Mouse (Mus musculus) retina, postnatal 7 days (tissue): ENCODE measurements around the gene BC017158.

ENCODE experiments used
- DNase-seq: peaks from one replicate; pipeline ENCODE4 v3.0.0-alpha.2; 2012; ENCODE audit warnings: low read depth, low spot score

The BC017158 gene

DNA sequence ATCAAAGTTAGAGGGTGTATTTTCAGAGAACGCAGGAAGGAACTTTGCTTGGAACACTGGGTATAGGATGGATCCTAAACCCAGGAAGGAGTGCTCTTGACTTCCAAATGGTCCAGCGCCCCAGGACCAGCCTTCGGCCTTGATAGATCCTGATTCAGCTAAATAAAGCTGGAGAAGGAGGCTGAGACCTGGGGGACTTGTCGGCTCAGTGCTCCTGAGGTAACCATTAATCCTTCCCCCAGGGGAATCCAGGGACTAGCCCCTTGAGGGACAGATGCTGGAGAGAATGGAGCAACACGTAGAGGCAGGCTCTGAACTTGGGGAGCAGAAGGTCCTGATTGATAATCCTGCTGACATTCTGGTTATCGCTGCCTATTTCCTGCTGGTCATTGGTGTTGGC lies 32.6 kb downstream of the BC017158 start, which contains the start of gene Slc5a2:
TSS of gene Slc5a2 (plus strand) at position 247 of the 400 bp plus-strand sequence.
- no peak for DNase-seq

- no peak for DNase-seq
Observed at GRCm38 (mm10) chr7:128256783-128257334, 41.1 kb downstream of the BC017158 start.

DNA sequence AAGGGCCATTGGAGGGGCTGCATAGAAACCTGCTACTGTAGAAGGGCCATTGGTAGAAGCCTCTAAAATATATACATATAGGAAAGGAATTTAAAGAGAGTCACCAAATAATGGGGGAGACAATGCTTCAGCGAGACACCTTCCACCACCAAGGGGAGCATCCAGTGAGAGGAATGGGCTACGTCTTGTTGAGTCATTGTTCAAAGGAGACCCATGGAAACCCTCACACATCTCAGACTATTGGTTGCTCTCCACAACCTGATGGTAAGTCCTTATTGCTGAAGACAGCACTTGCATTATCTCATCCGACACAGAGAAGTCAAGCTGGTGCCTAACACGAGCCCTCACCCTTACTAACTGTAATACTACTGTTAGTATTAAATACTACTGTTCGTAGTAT lies 42.2 kb downstream of the BC017158 start:
- no peak for DNase-seq

DNA sequence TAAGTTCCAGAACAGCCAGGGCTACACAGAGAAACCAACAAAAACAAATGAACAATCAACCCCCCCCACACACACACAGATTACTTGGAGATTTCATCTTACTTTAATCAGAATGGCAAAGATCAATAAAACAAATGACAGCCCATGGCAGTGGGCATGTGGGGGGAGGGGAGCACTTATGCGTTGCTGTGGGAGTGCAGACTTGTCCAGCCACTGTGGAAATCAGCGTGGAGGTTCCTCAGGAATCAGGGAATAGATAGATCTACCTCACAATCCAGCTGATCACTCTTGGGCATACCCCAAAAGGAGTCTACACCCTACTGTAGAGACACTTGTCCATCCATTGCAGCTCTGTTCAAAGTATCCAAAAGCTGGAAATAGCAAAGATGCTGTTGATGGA lies 43.0 kb downstream of the BC017158 start:
- DNase-seq = no peak

GRCm38 (mm10) chr7:128252609-128253008 lies 45.4 kb downstream of the BC017158 start:
- no peak for DNase-seq

DNA sequence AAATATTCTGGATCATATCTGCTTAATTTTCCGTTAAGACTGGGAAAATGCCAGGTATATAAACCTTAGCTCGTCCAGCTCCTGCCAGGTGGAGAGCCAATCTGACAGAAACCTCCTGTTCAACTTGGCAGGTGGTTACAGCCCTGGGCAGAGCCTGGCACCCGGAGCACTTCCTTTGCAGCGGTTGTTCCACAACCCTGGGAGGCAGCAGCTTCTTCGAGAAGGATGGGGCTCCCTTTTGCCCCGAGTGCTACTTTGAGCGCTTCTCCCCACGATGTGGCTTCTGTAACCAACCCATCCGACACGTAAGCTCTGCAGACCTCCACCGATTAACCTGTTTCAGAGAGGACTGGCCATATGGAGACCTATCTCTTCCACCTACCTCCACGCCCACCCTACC lies 46.0 kb downstream of the BC017158 start:
- no peak for DNase-seq

- DNase-seq = no peak
Observed at GRCm38 (mm10) chr7:128249998-128250397, 48.0 kb downstream of the BC017158 start.

DNA sequence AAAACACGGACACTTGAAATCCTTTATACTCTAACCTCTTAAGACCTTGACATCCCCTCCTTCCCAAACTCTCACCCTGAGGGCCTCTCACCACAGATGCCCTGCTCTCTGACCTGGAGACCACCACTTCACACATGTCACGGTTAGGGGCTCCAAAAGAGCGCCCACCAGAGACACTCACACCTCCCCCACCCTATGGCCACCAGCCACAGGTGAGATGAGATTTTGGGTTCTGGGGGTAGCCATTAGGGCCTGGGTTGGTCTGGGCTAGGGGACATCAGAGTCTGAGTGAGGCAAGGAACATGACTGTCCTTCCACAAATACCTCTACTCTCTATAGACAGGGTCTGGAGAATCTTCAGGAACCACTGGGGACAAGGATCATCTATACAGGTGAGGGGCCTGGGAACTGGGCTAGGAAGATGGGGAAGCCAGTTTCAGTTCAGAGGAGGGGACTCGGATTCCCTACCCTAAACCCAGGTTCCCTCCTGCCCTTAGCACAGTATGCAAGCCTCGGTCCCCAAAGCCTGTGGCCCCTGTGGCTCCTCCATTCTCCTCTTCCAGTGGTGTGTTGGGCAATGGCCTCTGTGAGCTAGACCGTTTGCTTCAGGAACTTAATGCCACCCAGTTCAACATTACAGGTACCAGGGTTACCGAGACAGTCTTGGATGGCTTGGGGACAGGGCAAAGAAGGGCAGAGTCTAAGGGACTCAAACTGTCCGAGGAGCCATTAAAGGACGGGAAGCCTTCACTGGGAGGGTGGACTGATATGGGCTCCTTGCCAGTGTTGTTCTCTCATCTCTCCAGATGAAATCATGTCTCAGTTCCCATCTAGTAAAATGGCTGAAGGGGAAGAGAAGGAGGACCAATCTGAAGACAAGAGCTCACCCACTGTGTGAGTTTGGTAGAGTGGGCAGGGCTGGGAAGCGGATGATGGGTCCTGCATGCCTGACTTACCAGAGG lies 49.6 kb downstream of the BC017158 start:
- no peak for DNase-seq

GRCm38 (mm10) chr7:128247443-128247842 lies 50.5 kb downstream of the BC017158 start:
- peak; percentile 79 for DNase-seq

- DNase-seq = no peak
Observed at GRCm38 (mm10) chr7:128246496-128247391, 51.2 kb downstream of the BC017158 start, which contains the start of gene Tgfb1i1. Gene Tgfb1i1, plus strand, starts transcription at chr7:128246812.

DNA sequence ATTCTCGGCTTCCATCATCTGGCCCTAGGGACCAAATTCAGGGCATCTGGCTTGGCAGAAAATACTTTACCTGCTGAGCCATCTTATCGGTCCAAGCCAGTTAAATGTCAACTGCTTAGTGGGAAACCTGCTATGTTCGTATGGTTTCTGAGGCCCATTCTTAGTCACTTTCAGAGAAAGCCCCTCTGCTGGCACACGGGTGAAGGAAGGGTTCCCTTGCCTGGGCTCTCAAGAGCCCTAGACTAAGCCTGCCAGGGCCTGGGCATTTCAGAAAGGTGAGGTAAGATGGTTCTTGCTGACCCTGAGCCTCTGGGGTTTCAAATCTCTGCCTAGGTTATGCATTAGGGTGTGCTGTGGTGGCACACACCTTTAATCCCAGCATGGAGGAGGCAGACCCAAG lies 52.4 kb downstream of the BC017158 start:
- DNase-seq = no peak

- no peak for DNase-seq
Observed at GRCm38 (mm10) chr7:128244410-128245025, 53.5 kb downstream of the BC017158 start.

DNA sequence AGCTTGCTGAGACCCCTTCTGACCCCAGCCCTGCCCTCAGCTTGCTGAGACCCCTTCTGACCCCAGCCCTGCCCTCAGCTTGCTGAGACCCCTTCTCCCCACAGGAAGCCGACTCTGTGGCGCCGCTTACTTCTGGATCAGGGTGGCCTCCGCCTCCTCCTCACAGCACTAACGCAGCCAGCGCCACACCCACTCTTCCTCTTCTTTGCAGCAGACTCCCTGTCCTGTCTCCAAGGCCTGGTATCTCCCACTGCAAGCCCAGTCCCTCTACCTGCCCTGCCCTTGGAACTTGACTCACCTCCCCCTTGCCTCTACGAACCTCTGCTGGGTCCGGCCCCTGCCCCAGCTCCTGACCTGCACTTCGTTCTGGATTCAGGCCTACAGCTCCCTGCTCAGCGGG lies 54.0 kb downstream of the BC017158 start:
- DNase-seq = no peak

GRCm38 (mm10) chr7:128242331-128242730 lies 55.6 kb downstream of the BC017158 start:
- DNase-seq = no peak

GRCm38 (mm10) chr7:128240131-128240784 lies 57.7 kb downstream of the BC017158 start:
- DNase-seq = no peak

GRCm38 (mm10) chr7:128238991-128239390 lies 59.0 kb downstream of the BC017158 start:
- DNase-seq = no peak

- peak; percentile 99 for DNase-seq
Observed at GRCm38 (mm10) chr7:128237927-128238778, 59.8 kb downstream of the BC017158 start, which contains the start of gene 9130023H24Rik. Gene 9130023H24Rik, minus strand, starts transcription at chr7:128238031.

GRCm38 (mm10) chr7:128237593-128237926 lies 60.4 kb downstream of the BC017158 start:
- no peak for DNase-seq

GRCm38 (mm10) chr7:128236856-128237592 lies 60.9 kb downstream of the BC017158 start, which contains the start of gene Armc5:
Gene Armc5, plus strand, starts transcription at chr7:128237342.
- peak; percentile 70 for DNase-seq
